Mouse (Mus musculus): ENCODE measurements at regions not wholly inside any gene's neighbourhood (a gene's known extent, or its start where the extent isn't known, plus 50 kb on each side); places are given as distances from the start of the nearest gene placed in this dataset.

DNA sequence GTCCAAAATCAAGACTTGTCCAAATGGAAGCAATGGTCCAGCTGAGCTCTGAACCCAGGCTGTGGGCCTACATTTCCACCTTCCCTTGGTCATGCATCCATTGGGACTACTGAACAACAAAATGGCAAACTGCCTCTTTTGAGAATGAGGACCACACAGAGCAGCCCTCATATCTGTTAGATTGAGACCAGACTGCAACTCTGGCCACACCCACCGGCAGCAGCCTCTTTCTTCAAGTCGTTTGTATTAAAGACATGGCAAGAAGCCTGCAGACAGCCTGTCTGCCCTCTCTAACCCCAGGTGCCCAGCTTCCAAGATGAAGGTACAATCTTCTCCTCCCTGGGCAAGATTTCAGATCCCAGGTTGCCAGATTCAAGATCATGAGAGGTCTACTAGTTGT, 51.8 kb upstream of the St6galnac3 start:
- no peak for DNase-seq

DNA sequence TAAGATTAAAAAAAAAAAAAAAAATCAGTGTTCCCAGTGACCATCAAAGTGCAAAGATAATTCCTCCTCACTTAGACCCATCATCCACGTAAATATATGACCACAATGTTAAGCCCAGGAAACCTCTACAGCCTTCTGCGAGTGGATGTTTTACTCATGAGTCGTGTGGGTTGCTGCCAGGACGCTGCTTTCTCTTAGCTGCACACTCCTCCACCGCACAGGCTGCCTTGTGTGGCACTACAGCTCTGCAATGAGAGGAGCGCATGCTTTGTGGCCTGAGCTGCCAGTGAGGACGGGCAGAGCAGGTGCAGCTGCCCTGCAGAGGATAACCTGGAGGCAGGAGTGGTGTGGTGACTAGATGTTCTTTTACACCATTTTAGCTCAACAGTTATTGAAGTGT, 53.4 kb upstream of the St6galnac3 start:
- no peak for DNase-seq

DNA sequence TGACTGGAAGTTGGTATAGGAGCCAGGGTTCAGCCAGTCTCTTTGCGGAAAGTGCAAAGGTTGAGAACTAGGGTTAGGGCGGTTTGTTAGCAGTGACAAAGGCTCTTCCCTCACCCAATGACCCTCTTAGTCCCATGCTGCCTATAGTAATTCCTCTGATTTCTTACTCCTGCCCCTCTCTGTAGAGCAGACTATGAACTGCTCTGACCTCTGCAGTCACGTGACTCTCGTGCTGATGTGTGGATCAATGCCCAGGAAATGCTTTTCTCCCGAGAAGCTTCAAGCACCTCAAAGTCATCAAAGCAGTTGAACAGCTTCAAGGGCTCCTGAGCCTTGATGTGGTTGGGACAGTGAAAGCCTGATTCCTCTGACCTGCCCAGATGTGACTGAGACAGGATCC, 57.5 kb upstream of the St6galnac3 start:
- no peak for DNase-seq

DNA sequence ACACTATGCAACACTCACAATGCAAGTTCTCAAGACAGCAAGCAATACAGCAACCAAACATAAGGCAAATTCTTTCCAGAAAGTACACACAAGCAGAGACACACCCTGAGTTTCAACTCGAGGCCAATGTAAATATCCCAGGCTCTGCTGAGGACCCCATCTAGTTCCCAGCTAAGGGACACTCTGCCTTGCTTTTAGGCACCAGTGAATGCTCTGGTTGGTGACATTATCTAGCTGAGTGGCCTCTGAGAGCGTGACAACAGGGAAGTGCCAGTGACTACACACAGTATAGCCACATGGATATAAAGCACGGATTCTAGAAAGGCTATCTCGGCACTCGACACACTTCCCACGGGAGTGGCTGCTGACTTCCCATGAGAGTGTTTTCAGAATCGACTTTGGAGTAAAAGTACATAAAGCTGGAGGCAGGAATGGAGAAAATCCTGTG, 58.3 kb upstream of the St6galnac3 start:
- DNase-seq: no peak

- no peak for DNase-seq
Measured at GRCm38 (mm10) chr3:153783928-153784570, 59.1 kb upstream of the St6galnac3 start.

GRCm38 (mm10) chr3:153790455-153790856, 53.6 kb upstream of the Asb17 start:
- no peak for DNase-seq

DNA sequence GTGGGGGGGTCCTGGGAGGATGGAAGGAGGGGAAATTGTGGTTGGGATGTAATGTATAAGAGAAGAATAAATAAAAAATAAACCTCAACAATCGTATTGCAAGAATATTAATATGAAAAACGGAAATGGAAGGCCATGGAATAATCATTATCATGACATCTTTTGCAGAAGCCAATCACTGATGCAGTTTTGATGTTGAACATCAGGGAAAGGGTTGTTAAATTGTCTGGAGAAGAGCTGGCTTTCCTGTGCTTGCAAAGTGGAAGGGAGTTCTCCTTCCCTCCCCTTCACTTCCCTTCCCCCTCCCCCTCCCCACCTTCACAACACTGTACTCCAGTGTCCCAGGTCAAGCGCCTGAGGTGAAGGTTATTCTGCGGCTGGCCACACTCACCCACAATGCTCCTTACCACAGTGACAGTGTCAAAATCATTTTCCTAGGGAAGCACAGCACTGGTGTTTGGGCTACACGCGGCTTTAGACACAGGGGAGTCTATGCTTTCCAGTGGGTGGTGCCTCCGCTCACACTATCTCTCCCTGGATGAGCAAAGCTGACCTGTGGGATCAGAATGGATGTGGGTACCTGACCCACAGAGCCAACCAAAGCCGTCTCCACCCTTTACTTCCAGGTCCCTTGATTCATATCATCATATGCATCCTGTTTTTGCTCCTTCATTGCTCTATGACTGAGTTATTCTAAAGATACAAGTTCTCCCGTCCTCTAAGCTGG, 53.0 kb upstream of the Asb17 start:
- peak; percentile 12 for DNase-seq

DNA sequence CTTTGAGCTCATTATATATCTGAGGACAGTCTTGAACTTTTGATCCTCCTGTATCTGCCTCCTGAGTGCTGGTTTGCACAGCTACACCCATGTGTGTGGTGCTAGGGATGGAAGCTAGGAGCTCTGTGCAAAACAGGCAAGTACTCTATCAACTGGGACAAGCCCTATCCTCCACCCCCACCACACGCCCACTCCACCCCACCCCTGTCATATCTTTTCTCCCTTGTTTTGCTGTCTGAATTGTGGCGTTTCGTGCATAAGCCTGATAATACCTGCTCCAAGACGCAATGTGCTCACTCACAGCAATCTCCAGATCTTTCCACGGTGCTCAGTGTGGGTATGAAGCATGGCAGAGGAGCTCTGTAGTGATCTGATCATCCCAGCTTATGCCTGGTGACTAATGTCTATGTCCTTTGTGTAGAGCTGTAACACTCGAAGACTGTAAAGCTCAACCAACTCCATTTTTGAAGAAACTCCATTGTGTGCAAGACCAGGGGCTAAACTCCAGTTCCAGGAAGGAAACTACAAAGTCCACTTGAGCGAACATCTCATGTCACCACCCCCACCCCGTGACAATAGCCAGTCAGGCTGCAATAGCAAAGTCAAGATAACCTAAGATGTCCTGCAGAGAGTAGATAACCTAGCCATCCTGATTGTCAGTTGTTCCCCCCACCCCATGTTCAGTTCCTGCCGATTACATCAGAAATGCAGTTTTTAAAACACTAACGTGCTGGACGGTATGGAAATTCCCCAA, 52.2 kb upstream of the Asb17 start:
- DNase-seq: no peak

DNA sequence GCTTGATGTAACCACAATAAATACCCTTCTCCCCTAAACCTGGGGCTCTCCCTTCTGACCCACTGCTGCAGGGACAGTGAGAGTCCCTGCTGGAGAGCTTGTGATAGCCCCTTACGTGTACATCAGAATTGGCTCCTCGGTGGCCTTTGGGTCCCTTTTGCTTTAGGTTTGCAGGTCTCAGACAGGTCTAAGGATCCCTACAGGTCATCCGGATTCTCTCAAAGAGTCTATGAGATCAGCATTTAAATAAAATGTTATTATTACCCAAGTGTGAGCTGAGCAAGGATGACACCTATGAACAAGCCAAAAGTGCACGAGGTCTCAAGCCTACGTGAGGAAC, 51.7 kb upstream of the Asb17 start:
- DNase-seq: no peak
